Mouse (Mus musculus) thymus, postnatal 0 days (tissue): Measurements from ENCODE around the gene Fxyd7. TPM values are rescaled to one million over a fixed set of nuclear protein-coding genes. Genes with fewer than 3 reads are reported as not detected.
A peak's percentile ranks its signal among the peaks of the same experiment; 100 is the strongest.

Experiments used
- DNase-seq: peaks from one replicate; pipeline ENCODE4 v3.0.0-alpha.2; 2015; ENCODE audit warnings: low spot score
- polyA plus RNA-seq: library from polyadenylated mRNA; unstranded; fragments of >200 nt; fragmentation: Nextera tagmentation; extraction: Ambion mirVana; gene quantifications from 2 replicates; pipeline ENCODE4 v1.2.1, GENCODE M21; 2015

Fxyd7 gene
- polyA plus RNA-seq, 1 experiment from 2014 or later = 0.48 TPM

GRCm38 (mm10) chr7:31077470-31077869 is 26.2 kb upstream of the Fxyd7 start:
- no peak for DNase-seq

- DNase-seq = no peak
Measured at GRCm38 (mm10) chr7:31076492-31076891, 25.2 kb upstream of the Fxyd7 start, which contains the start of gene Fxyd3. Gene Fxyd3, minus strand, starts transcription at chr7:31076704.

DNA sequence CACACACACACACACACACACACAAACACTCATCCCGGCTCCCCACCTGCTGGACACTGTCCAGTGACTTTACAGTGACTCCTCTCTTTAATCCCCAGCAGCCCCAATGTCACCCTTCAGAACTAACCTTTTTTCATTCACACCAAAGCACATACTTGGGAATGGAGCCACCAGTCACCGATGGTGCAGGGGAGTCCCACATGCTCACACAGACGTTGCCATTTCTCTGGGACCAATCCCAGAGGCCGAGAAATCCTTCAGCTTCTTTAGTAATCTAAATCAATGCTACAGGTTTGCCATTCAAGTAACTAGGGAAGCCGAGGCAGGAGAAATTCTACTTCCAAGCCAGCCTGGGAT is 23.4 kb upstream of the Fxyd7 start:
- no peak for DNase-seq

- no peak for DNase-seq
Measured at GRCm38 (mm10) chr7:31074061-31074712, 22.9 kb upstream of the Fxyd7 start.

- no peak for DNase-seq
Measured at GRCm38 (mm10) chr7:31073546-31073945, 22.3 kb upstream of the Fxyd7 start.

DNA sequence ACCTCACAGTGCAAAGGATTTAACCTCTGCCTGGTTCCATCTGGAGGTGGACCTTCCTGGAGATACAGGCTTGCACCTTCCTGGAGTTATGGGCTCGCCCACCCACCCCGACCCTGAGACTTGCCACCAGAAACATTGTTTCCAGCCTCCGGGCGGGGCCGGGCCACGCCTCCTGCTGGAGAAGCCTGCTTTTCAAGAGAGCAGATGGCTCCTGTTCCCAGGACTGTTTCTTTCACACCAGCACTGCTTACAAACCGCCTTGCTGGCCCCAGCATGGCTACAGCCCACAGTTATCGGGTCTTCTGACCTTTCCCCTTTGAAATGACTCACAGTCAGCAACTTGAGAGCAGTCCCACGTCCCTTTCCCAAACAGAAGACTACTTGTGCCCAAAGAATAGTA is 21.1 kb upstream of the Fxyd7 start:
- DNase-seq = no peak

DNA sequence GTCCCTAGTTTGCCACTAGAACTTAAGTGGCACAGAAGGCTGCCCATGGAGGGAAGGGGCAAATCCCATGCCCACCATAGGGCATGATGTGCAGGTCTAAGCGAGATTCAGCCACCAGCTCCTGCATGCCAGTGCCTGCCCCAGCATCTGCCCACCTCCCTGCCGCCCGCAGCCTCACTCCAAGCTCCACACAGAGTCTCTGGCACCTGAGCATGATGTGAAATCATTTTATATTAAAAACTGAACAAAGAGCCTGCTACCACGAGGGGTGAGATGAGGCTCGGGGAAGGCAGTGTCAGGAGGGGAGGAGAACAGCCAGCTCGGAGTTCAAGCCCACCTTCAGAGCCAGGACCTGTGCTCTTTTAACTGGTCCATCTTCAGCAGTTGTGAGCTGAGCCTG is 19.1 kb upstream of the Fxyd7 start:
- no peak for DNase-seq

DNA sequence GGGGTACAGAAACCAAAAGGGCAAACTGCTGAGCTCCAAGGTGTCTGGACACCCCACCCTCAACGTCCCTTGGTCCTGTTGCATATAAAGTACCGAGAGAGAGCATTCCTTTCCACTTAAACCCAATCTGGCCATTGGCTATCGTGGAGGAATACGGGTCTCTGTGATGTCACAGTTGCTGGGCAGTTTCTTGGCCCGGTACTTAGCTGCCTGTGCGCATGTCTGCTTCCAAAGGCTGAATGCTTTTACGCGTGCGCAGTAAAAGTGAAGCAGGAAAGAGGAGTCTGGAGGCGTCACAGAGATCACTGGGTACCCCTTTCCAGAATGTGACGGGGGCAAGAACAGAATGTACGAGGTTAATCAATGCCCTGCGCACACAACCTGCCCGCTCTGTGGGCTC is 18.2 kb upstream of the Fxyd7 start:
- DNase-seq = no peak

DNA sequence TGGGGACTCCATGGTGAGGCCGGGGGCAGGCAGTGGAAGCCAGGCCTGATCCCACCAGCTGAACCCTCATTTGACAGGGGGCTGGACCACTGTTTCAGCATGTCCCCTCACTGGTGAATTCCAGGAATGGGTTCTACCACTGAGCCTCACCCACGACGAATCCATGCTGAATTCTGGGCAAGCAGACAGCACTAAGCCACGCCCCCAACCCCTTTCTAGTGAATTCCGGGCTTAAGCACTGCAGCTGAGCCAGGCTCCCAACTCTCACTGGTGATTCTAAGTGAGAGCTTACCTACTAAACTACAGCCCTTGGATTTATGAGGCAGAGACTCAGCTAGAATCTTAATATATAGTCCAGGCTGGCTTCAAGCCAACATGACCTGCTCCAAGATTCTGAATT is 16.6 kb upstream of the Fxyd7 start:
- no peak for DNase-seq

DNA sequence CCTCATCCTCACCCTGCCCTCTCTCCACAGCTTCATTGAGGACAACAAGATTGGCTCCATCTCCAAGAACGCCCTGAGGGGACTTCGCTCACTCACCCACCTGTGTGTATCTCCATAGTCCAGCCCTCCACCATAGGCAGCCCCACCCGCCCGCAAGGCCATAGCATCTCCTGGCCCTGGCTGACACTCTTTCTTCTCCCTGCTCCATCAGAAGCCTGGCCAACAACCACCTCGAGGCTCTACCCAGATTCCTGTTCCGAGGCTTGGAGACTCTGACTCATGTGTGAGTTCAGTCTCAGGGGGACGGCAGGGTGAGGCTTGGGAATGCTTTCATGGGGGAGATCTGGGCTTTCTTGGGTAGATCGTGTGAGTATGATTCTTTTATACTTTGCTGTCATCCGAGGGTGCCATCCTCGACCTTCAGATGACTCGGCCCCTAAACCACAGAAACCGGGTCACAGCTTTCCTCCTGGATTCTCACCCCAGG is 11.8 kb upstream of the Fxyd7 start:
- DNase-seq = no peak

- no peak for DNase-seq
Measured at GRCm38 (mm10) chr7:31060621-31061010, 9.3 kb upstream of the Fxyd7 start.

DNA sequence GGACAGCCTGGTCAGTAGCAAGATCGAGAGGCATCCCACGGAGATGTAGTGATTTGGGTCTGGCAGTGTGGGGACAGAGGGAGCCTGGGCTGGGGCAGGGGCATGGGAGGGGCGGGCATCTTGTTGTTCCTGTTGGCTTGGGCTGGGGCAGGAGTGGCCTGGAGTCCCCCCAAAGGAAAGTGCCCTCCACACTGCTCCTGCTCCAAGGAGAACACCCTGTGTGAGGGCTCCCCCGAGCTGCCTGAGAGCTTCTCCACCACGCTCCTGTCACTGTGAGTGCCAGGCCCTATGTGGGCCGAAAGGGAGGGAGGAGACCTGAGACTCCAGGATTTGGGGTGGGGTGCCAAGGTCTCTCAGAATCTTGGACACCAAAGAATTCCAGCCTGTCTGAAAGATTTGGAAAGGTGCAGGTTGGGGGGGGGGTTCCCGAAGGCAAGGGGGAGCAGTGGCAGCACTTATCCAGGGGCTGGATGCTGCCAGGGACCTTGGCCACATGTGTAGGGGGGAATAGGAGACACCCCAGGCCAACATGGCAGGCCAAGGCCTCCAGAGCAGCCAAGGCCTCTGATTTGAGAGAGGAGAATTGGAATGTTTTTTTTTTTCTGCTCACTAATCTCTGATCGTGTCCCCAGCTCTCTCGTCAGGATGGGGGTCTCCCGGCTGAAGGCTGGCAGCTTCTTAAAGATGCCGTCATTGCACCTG is 8.8 kb upstream of the Fxyd7 start:
- DNase-seq = no peak

DNA sequence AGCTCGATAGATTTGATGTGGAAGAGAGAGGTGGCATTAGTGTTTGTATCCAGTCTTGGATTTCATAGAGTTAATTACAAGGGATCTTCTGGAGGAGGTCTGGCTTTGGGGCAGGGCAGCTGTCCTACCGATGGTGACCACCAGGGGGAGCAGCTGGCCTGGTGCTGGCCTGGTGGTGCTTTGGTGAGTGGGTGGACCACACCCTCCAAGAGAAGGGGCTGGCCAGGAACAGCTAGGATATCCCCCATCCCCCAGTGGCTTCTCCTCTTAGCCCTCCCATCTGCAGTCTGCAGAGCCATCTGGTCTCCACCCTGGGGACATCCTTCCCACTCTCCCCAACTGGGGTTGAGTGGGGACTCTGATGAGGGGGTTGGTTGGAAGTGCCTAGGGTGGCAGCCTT is 7.8 kb upstream of the Fxyd7 start, which contains the start of gene Lgi4:
TSS of gene Lgi4 (plus strand) at position 235 of the 400 bp plus-strand sequence.
- DNase-seq = peak; percentile 56

- no peak for DNase-seq
Measured at GRCm38 (mm10) chr7:31058211-31058610, 6.9 kb upstream of the Fxyd7 start.

- DNase-seq = no peak
Measured at GRCm38 (mm10) chr7:31057730-31058129, 6.5 kb upstream of the Fxyd7 start.

- no peak for DNase-seq
Measured at GRCm38 (mm10) chr7:31057071-31057470, 5.8 kb upstream of the Fxyd7 start, which contains the start of gene Fxyd1. Gene Fxyd1, minus strand, starts transcription at chr7:31057199.

DNA sequence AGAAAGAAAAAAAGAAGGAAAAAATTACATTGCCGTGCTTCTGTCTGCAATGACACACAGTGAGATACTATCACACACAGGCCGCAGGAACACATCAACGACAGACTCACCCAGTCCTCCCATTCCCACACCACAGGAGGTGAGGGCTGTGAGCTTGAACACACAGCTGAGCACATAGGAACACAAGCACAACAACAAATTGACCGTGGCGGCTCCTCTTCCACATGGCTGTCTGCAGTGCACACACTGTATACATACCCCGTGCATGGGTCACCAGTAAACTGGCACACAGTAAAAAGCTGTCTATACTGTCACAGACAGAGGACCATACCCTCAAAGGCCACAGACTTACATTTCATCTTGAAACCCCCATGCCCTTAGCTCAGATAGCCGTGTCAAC is 5.2 kb upstream of the Fxyd7 start:
- DNase-seq = no peak

DNA sequence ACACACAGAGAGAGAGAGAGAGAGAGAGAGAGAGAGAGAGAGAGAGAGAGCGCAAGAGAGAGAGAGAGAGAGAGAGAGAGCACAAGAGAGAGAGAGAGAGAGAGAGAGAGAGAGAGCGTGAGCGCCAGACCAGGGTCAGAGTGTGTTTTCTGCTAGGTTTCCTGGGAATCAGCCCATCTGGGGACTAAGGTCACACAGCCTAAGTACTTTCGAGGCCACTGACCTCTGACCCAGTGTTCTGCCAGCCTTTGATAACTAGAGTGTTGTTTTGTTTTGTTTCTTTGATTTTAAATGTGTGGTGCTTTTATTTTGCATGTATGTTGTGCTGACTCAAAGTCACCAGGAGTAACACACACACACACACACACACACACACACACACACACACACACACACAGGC is 4.6 kb upstream of the Fxyd7 start:
- no peak for DNase-seq

- no peak for DNase-seq
Measured at GRCm38 (mm10) chr7:31055354-31055824, 4.1 kb upstream of the Fxyd7 start.

- no peak for DNase-seq
Measured at GRCm38 (mm10) chr7:31054661-31055320, 3.5 kb upstream of the Fxyd7 start.

DNA sequence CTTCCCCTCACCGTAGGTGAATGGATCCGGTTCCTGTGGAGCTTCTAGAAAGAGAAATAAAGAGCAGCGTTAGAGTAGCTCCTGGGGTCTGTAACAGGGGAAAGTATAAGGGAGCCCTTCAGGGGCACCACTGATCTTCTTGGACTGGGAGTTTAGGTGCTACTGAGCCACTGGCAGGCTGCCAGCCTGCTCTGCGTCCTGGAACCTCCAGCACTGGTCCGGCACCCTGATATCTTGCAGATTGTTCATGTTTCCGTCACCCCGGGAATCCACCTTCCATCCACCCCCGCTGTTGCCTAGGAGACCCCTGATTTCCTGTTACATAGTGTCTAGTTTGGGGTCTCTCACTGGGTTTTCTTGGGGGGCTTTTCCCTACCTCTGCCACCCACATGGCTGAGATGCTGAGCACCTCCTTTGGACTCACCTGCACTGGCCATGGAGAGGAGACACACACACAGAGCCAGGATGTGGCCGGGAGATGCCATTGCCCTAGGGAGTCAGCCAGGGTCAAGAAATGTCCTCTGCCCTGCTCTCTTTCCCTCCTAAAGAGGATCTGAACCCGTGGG is 2.7 kb upstream of the Fxyd7 start:
- no peak for DNase-seq
